Mouse (Mus musculus) MEL (cell line): ENCODE measurements around the gene Tnfsf4. TPM values are rescaled to one million over a fixed set of nuclear protein-coding genes. Genes with fewer than 3 reads are reported as not detected.

Source experiments
- DNase-seq: peaks from one replicate; pipeline ENCODE4 v3.0.0; 2011; ENCODE audit warnings: low read depth, low spot score
- H3K27ac ChIP-seq: 2 replicates; pipeline ENCODE4 v1.5.1; 2012; ENCODE audit warnings: low read depth, mild to moderate bottlenecking, control low read depth, low read length, moderate library complexity; ENCODE audit not compliant: control insufficient read depth
- H3K27me3 ChIP-seq, 2 experiments: fragments of 150-350 bp in 1 of 2; sonication (generic) in 1 of 2; 2 replicates each; pipeline ENCODE4 v1.6.1; 2012; ENCODE audit warnings: low read length in 2 of 2, mild to moderate bottlenecking in 2 of 2, improper control_type of control experiment in 1 of 2, moderate library complexity in 1 of 2; ENCODE audit not compliant: insufficient read depth in 2 of 2, control insufficient read depth in 1 of 2
- H3K36me3 ChIP-seq, 2 experiments: 2 replicates each; pipeline ENCODE4 v1.6.1; 2012 to 2014; ENCODE audit warnings: low read length in 2 of 2, improper control_type of control experiment in 1 of 2, inconsistent platforms in 1 of 2, mild to moderate bottlenecking in 1 of 2; ENCODE audit not compliant: insufficient read depth in 2 of 2, control insufficient read depth in 1 of 2
- H3K4me1 ChIP-seq, 2 experiments: fragments of 150-350 bp in 1 of 2; sonication (generic) in 1 of 2; 2 replicates each; pipeline ENCODE4 v1.6.1; 2012; ENCODE audit warnings: low read length in 2 of 2, improper control_type of control experiment in 1 of 2, mild to moderate bottlenecking in 1 of 2; ENCODE audit not compliant: insufficient read depth in 2 of 2, control insufficient read depth in 1 of 2
- H3K4me3 ChIP-seq, 2 experiments: fragments of 150-350 bp in 1 of 2; sonication (generic) in 1 of 2; 2 replicates each; pipeline ENCODE4 v1.5.1; 2012; ENCODE audit warnings: low read depth in 2 of 2, low read length in 2 of 2, mild to moderate bottlenecking in 2 of 2, moderate library complexity in 2 of 2, control low read depth in 1 of 2, improper control_type of control experiment in 1 of 2; ENCODE audit not compliant: control insufficient read depth in 1 of 2, insufficient read depth in 1 of 2
- H3K79me2 ChIP-seq: 2 replicates; pipeline ENCODE4 v1.6.1; 2012; ENCODE audit warnings: mild to moderate bottlenecking, low read length, moderate library complexity; ENCODE audit not compliant: control insufficient read depth, poor library complexity, insufficient read depth
- H3K9ac ChIP-seq: 2 replicates; pipeline ENCODE4 v1.6.1; 2012; ENCODE audit warnings: low read depth, mild to moderate bottlenecking, control low read depth, low read length, moderate library complexity; ENCODE audit not compliant: control insufficient read depth, poor library complexity, severe bottlenecking
- H3K9me3 ChIP-seq: fragments of 150-350 bp; sonication (generic); replicated peaks from 2 replicates; pipeline ENCODE4 v1.6.1; 2012; ENCODE audit warnings: mild to moderate bottlenecking, low read length, improper control_type of control experiment, moderate library complexity; ENCODE audit not compliant: insufficient read depth
- CHD1 ChIP-seq: IDR thresholded peaks from 2 replicates; pipeline ENCODE4 v1.6.1; 2012; ENCODE audit warnings: low read depth, mild to moderate bottlenecking, inconsistent platforms, low read length, improper control_type of control experiment
- CTCF ChIP-seq, 3 experiments: IDR thresholded peaks in 2 of 3; conservative IDR thresholded peaks in 1 of 3; 2 replicates each; pipeline ENCODE4 v1.5.1; 2011 to 2012; ENCODE audit warnings: low read length in 3 of 3, low read depth in 2 of 3, mild to moderate bottlenecking in 2 of 3, improper control_type of control experiment in 1 of 3, inconsistent platforms in 1 of 3, mixed read lengths in 1 of 3, moderate library complexity in 1 of 3; ENCODE audit not compliant: control insufficient read depth in 1 of 3, insufficient read depth in 1 of 3, poor library complexity in 1 of 3, severe bottlenecking in 1 of 3
- E2F4 ChIP-seq: IDR thresholded peaks from 2 replicates; pipeline ENCODE4 v1.6.1; 2011; ENCODE audit warnings: low read depth, low read length, improper control_type of control experiment, borderline replicate concordance
- EP300 ChIP-seq, 2 experiments: IDR thresholded peaks; 2 replicates each; pipeline ENCODE4 v1.6.1; 2011; ENCODE audit warnings: improper control_type of control experiment in 2 of 2, low read length in 2 of 2, low read depth in 1 of 2, mild to moderate bottlenecking in 1 of 2
- ETS1 ChIP-seq: IDR thresholded peaks from 2 replicates; pipeline ENCODE4 v1.6.1; 2012; ENCODE audit warnings: low read depth, mild to moderate bottlenecking, inconsistent platforms, low read length, improper control_type of control experiment, moderate library complexity
- GATA1 ChIP-seq: IDR thresholded peaks from 2 replicates; pipeline ENCODE4 v1.6.1; 2011; ENCODE audit warnings: low read depth, low read length, improper control_type of control experiment
- JUND ChIP-seq: IDR thresholded peaks from 2 replicates; pipeline ENCODE4 v1.6.1; 2011; ENCODE audit warnings: low read depth, mild to moderate bottlenecking, improper control_type of control experiment, low read length
- MAX ChIP-seq: IDR thresholded peaks from 2 replicates; pipeline ENCODE4 v1.6.1; 2011; ENCODE audit warnings: low read length, improper control_type of control experiment
- MXI1 ChIP-seq: IDR thresholded peaks from 2 replicates; pipeline ENCODE4 v1.6.1; 2011; ENCODE audit warnings: mild to moderate bottlenecking, low read depth, low read length, improper control_type of control experiment
- MYB ChIP-seq: IDR thresholded peaks from 2 replicates; pipeline ENCODE4 v1.6.1; 2011; ENCODE audit warnings: mild to moderate bottlenecking, low read depth, low read length, improper control_type of control experiment
- NELFE ChIP-seq: IDR thresholded peaks from 2 replicates; pipeline ENCODE4 v1.6.1; 2011; ENCODE audit warnings: low read depth, low read length, improper control_type of control experiment
- POLR2AphosphoS5 ChIP-seq: IDR thresholded peaks from 2 replicates; pipeline ENCODE4 v1.6.1; 2012; ENCODE audit warnings: low read depth, borderline replicate concordance, mild to moderate bottlenecking, inconsistent platforms, low read length, moderate library complexity, mixed read lengths
- SIN3A ChIP-seq: IDR thresholded peaks from 2 replicates; pipeline ENCODE4 v1.6.1; 2012; ENCODE audit warnings: low read length, improper control_type of control experiment, inconsistent platforms
- SMC3 ChIP-seq: IDR thresholded peaks from 2 replicates; pipeline ENCODE4 v1.6.1; 2011; ENCODE audit warnings: low read depth, low read length, improper control_type of control experiment
- TBP ChIP-seq: IDR thresholded peaks from 2 replicates; pipeline ENCODE4 v1.8.0; 2011; ENCODE audit warnings: low read depth, low read length, improper control_type of control experiment
- UBTF ChIP-seq: IDR thresholded peaks from 2 replicates; pipeline ENCODE4 v1.6.1; 2012; ENCODE audit warnings: low read depth, mild to moderate bottlenecking, inconsistent platforms, low read length, improper control_type of control experiment, moderate library complexity, borderline replicate concordance; ENCODE audit not compliant: insufficient read depth
- USF2 ChIP-seq, 2 experiments: IDR thresholded peaks; 2 replicates each; pipeline ENCODE4 v1.6.1; 2011 to 2012; ENCODE audit warnings: improper control_type of control experiment in 2 of 2, low read length in 2 of 2, borderline replicate concordance in 1 of 2, inconsistent platforms in 1 of 2, low read depth in 1 of 2, mild to moderate bottlenecking in 1 of 2; ENCODE audit not compliant: insufficient read depth in 1 of 2
- ZNF384 ChIP-seq: IDR thresholded peaks from 2 replicates; pipeline ENCODE4 v1.6.1; 2012; ENCODE audit warnings: low read depth, mild to moderate bottlenecking, inconsistent platforms, low read length, improper control_type of control experiment
- polyA plus RNA-seq, 2 experiments: library from polyadenylated mRNA; stranded (reverse) in 1 of 2; unstranded in 1 of 2; fragments of >175 nt in 1 of 2; fragments of >200 nt in 1 of 2; gene quantifications; 2 replicates each; pipeline versions ENCODE4 v1.2.1 to v1.2.4; 2012; ENCODE audit warnings: low replicate concordance in 2 of 2, low read depth in 1 of 2; ENCODE audit not compliant: insufficient read length in 2 of 2, insufficient read depth in 1 of 2, missing spikeins in 1 of 2
- total RNA-seq: library from RNA; depleted of rRNA; stranded (reverse); fragments of 300-350 nt; gene quantifications from 2 replicates; pipeline ENCODE4 v1.2.3, GENCODE M21; 2012; rRNA removed

Tnfsf4 gene
- total and polyA plus RNA-seq, 3 experiments: not detected

- peak overlapping the region; percentile 24 to 39; a peak in 2 of 4 replicates for H3K4me3 ChIP-seq
- H3K9me3 ChIP-seq: no peaks in the 10 kb centered on the region
- TF ChIP-seq SIN3A: no peak
- TF ChIP-seq ETS1: no peak
- TF ChIP-seq POLR2AphosphoS5: no peak
- TF ChIP-seq MAX: no peak
- no peak for TF ChIP-seq E2F4
- no peak for TF ChIP-seq CHD1
- TF ChIP-seq CTCF (IDR thresholded peaks at IDR 0.05 in 2 of 3, conservative IDR thresholded peaks at IDR 0.05 in 1 of 3; ENCODE audit: control insufficient read depth in 1 of 3, insufficient read depth in 1 of 3, low read depth in 2 of 3, low read length in 3 of 3, poor library complexity in 1 of 3, severe bottlenecking in 1 of 3): no peak
- no peak for TF ChIP-seq EP300 (IDR thresholded peaks at IDR 0.05; ENCODE audit: low read depth in 1 of 2, low read length in 2 of 2)
- no peak for TF ChIP-seq JUND
- TF ChIP-seq SMC3: no peak
- TF ChIP-seq USF2 (IDR thresholded peaks at IDR 0.05; ENCODE audit: borderline replicate concordance in 1 of 2, insufficient read depth in 1 of 2, low read depth in 1 of 2, low read length in 2 of 2): no peak
- no peak for TF ChIP-seq MYB
- no peak for TF ChIP-seq MXI1
- no peak for TF ChIP-seq ZNF384
- TF ChIP-seq GATA1: no peak
- no peak for TF ChIP-seq UBTF
- no peak for TF ChIP-seq NELFE
- TF ChIP-seq TBP: no peak
- TF ChIP-seq, all 39 proteins: peak for 0
- Histone ChIP-seq H3K79me2 (no peaks in the 10 kb centered on the region), H3K9ac (no peak overlapping the region), H3K27ac (no peak overlapping the region), H3K4me1 (no peaks in the 10 kb centered on the region), H3K36me3 (no peaks in the 10 kb centered on the region), H3K27me3 (no peaks in the 10 kb centered on the region)
- DNase-seq: no peak
These were observed 68.3 kb downstream of the Tnfsf4 start for GRCm38 (mm10) chr1:161463388-161464085.

Other genes with a start within 250 kb of the Tnfsf4 start
- not detected in 2 replicates for gene Tex50, start 236.1 kb upstream of the Tnfsf4 start, total RNA-seq
- not detected for gene Tex50, start 236.1 kb upstream of the Tnfsf4 start, polyA plus RNA-seq
- gene Prdx6, start 144.2 kb upstream of the Tnfsf4 start, total RNA-seq: 155 and 210 TPM in 2 replicates
- 100 to 1,000 TPM in 1 of 2 experiments, not detected in 1; 300 TPM for gene Prdx6, start 144.2 kb upstream of the Tnfsf4 start, polyA plus RNA-seq
- gene Tnfsf18, start 99.2 kb downstream of the Tnfsf4 start, total RNA-seq: not detected in 2 replicates
- not detected for gene Tnfsf18, start 99.2 kb downstream of the Tnfsf4 start, polyA plus RNA-seq